Mouse (Mus musculus) liver, embryonic 13.5 days (tissue): Measurements from ENCODE around the gene Gm21992. TPM values are rescaled to one million over a fixed set of nuclear protein-coding genes. Genes with fewer than 3 reads are reported as not detected.

Experiments used
- ATAC-seq: fragments of 200-750 bp; cut with Nextera tagmentation; 2 replicates; pipeline ENCODE4 v1.8.0; 2017; ENCODE audit warnings: low read depth, mild to moderate bottlenecking, moderate number of reproducible peaks, moderate library complexity
- DNase-seq: peaks from one replicate; pipeline ENCODE4 v3.0.0; 2022
- H3K27ac ChIP-seq: fragments of 300-500 bp; sonication (generic); 2 replicates; pipeline ENCODE4 v1.5.1; 2015; ENCODE audit warnings: moderate library complexity, mild to moderate bottlenecking, inconsistent platforms
- H3K27me3 ChIP-seq: fragments of 300-500 bp; sonication (generic); 2 replicates; pipeline ENCODE4 v1.6.1; 2015; ENCODE audit warnings: mild to moderate bottlenecking, inconsistent platforms
- H3K36me3 ChIP-seq: fragments of 300-500 bp; sonication (generic); 2 replicates; pipeline ENCODE4 v1.6.1; 2015; ENCODE audit warnings: mild to moderate bottlenecking, inconsistent platforms
- H3K4me1 ChIP-seq: fragments of 300-500 bp; sonication (generic); replicated peaks from 2 replicates; pipeline ENCODE4 v1.6.1; 2015; ENCODE audit warnings: inconsistent platforms
- H3K4me2 ChIP-seq: fragments of 300-500 bp; sonication (generic); 2 replicates; pipeline ENCODE4 v1.6.1; 2015; ENCODE audit warnings: inconsistent platforms, mild to moderate bottlenecking, moderate library complexity
- H3K4me3 ChIP-seq: fragments of 300-500 bp; sonication (generic); replicated peaks from 2 replicates; pipeline ENCODE4 v1.5.1; 2015; ENCODE audit warnings: mild to moderate bottlenecking, inconsistent platforms
- H3K9ac ChIP-seq: fragments of 300-500 bp; sonication (generic); 2 replicates; pipeline ENCODE4 v1.6.1; 2015; ENCODE audit warnings: mild to moderate bottlenecking, inconsistent platforms
- H3K9me3 ChIP-seq: fragments of 300-500 bp; sonication (generic); replicated peaks from 2 replicates; pipeline ENCODE4 v1.6.1; 2016; ENCODE audit warnings: inconsistent platforms
- WGBS: fragments of 180-500 bp; shearing (Covaris S2); methylation state at CpG from one replicate; pipeline ENCODE4 v1.1.7; 2015; ENCODE audit not compliant: insufficient replicate concordance; 5-methylcytosine and 5-hydroxymethylcytosine counted together
- polyA plus RNA-seq: library from polyadenylated mRNA; unstranded; fragments of >200 nt; fragmentation: Nextera tagmentation; extraction: Ambion mirVana; gene quantifications from 2 replicates; pipeline ENCODE4 v1.2.1, GENCODE M21; 2015

The Gm21992 gene
- polyA plus RNA-seq, 1 experiment from 2014 or later = 18.5 TPM

- H3K9me3 ChIP-seq = no peaks in the 10 kb centered on the region
- H3K27me3 ChIP-seq = no peaks in the 10 kb centered on the region
- H3K27ac ChIP-seq = no peak overlapping the region
- H3K9ac ChIP-seq = no peak overlapping the region
- 78% methylated on average over 10 of the region's 10 CpGs for WGBS
- no peak overlapping the region for H3K4me2 ChIP-seq
- no peaks in the 10 kb centered on the region for H3K36me3 ChIP-seq
- ATAC-seq = no peak
- no peak for DNase-seq
- H3K4me3 ChIP-seq = no peak overlapping the region
- no peaks in the 10 kb centered on the region; the same call in 1 of the 2 replicates for H3K4me1 ChIP-seq
Measured at GRCm38 (mm10) chr19:4748493-4748892, 62.9 kb downstream of the Gm21992 start.

- H3K4me3 ChIP-seq = no peak overlapping the region
- no peaks in the 10 kb centered on the region for H3K9me3 ChIP-seq
- ATAC-seq = no peak
- DNase-seq = no peak
- H3K27ac ChIP-seq = no peak overlapping the region
- H3K27me3 ChIP-seq = no peaks in the 10 kb centered on the region
- no peak overlapping the region for H3K4me2 ChIP-seq
- no peaks in the 10 kb centered on the region for H3K36me3 ChIP-seq
- WGBS = 81% methylated on average over 9 of the region's 9 CpGs
- H3K4me1 ChIP-seq = no peaks in the 10 kb centered on the region; the same call in 1 of the 2 replicates
- H3K9ac ChIP-seq = no peak overlapping the region
Measured at GRCm38 (mm10) chr19:4747631-4748312, 63.6 kb downstream of the Gm21992 start.

- H3K27me3 ChIP-seq = no peaks in the 10 kb centered on the region
- H3K9me3 ChIP-seq = no peaks in the 10 kb centered on the region
- no peak overlapping the region for H3K27ac ChIP-seq
- ATAC-seq = no peak
- no peak for DNase-seq
- no peak overlapping the region for H3K9ac ChIP-seq
- no peak overlapping the region for H3K4me2 ChIP-seq
- no peaks in the 10 kb centered on the region; the same call in 1 of the 2 replicates for H3K4me1 ChIP-seq
- no peaks in the 10 kb centered on the region for H3K36me3 ChIP-seq
- no peak overlapping the region for H3K4me3 ChIP-seq
- 80% methylated on average over 14 of the region's 14 CpGs for whole genome bisulfite sequencing
Measured at GRCm38 (mm10) chr19:4746611-4747010, 64.8 kb downstream of the Gm21992 start.

GRCm38 (mm10) chr19:4745681-4746080 lies 65.7 kb downstream of the Gm21992 start:
- Histone ChIP-seq H3K27me3 (no peaks in the 10 kb centered on the region), H3K4me2 (no peak overlapping the region), H3K27ac (no peak overlapping the region), H3K36me3 (no peaks in the 10 kb centered on the region), H3K4me1 (no peaks in the 10 kb centered on the region; the same call in 1 of the 2 replicates), H3K9me3 (no peaks in the 10 kb centered on the region), H3K4me3 (no peak overlapping the region), H3K9ac (no peak overlapping the region)
- DNase-seq = no peak
- WGBS = 82% methylated on average over 10 of the region's 10 CpGs
- ATAC-seq = no peak

- no peak overlapping the region for H3K4me2 ChIP-seq
- H3K27ac ChIP-seq = no peak overlapping the region
- ATAC-seq = no peak
- no peak overlapping the region for H3K9ac ChIP-seq
- H3K36me3 ChIP-seq = no peaks in the 10 kb centered on the region
- no peak overlapping the region for H3K4me3 ChIP-seq
- no peaks in the 10 kb centered on the region for H3K27me3 ChIP-seq
- 69% methylated on average over 9 of the region's 9 CpGs for WGBS
- H3K9me3 ChIP-seq = no peaks in the 10 kb centered on the region
- no peaks in the 10 kb centered on the region; the same call in 1 of the 2 replicates for H3K4me1 ChIP-seq
- DNase-seq = no peak
Measured at GRCm38 (mm10) chr19:4745057-4745456, 66.4 kb downstream of the Gm21992 start.

GRCm38 (mm10) chr19:4744026-4744425 lies 67.4 kb downstream of the Gm21992 start:
- DNase-seq = no peak
- Histone ChIP-seq H3K4me3 (no peak overlapping the region), H3K27me3 (no peaks in the 10 kb centered on the region), H3K36me3 (no peaks in the 10 kb centered on the region), H3K4me1 (no peaks in the 10 kb centered on the region; the same call in 1 of the 2 replicates), H3K4me2 (no peak overlapping the region), H3K9ac (no peak overlapping the region), H3K9me3 (no peaks in the 10 kb centered on the region), H3K27ac (no peak overlapping the region)
- WGBS = 74% methylated on average over 14 of the region's 14 CpGs
- no peak for ATAC-seq

GRCm38 (mm10) chr19:4743524-4743923 lies 67.9 kb downstream of the Gm21992 start:
- Histone ChIP-seq H3K4me1 (no peaks in the 10 kb centered on the region; the same call in 1 of the 2 replicates), H3K36me3 (no peaks in the 10 kb centered on the region), H3K9me3 (no peaks in the 10 kb centered on the region), H3K9ac (no peak overlapping the region), H3K27ac (no peak overlapping the region), H3K4me3 (no peak overlapping the region), H3K27me3 (no peaks in the 10 kb centered on the region), H3K4me2 (no peak overlapping the region)
- ATAC-seq = no peak
- 38% methylated on average over 5 of the region's 5 CpGs for WGBS
- no peak for DNase-seq

- H3K27me3 ChIP-seq = no peaks in the 10 kb centered on the region
- WGBS = 79% methylated on average over 6 of the region's 6 CpGs
- H3K9ac ChIP-seq = no peak overlapping the region
Measured at GRCm38 (mm10) chr19:4742229-4742628, 69.2 kb downstream of the Gm21992 start.

GRCm38 (mm10) chr19:4741482-4741881 lies 69.9 kb downstream of the Gm21992 start:
- H3K36me3 ChIP-seq = no peaks in the 10 kb centered on the region
- H3K27ac ChIP-seq = no peak overlapping the region
- no peak overlapping the region for H3K4me3 ChIP-seq
- no peaks in the 10 kb centered on the region for H3K27me3 ChIP-seq
- ATAC-seq (no peak), DNase-seq (no peak)
- no peak overlapping the region for H3K9ac ChIP-seq
- H3K9me3 ChIP-seq = no peaks in the 10 kb centered on the region
- H3K4me2 ChIP-seq = no peak overlapping the region
- no peaks in the 10 kb centered on the region; the same call in 1 of the 2 replicates for H3K4me1 ChIP-seq
- WGBS = 71% methylated on average over 10 of the region's 10 CpGs

More at GRCm38 (mm10) chr19:4742229-4742628, 69.2 kb downstream of the Gm21992 start:
- DNase-seq = no peak
- Histone ChIP-seq H3K4me1 (no peaks in the 10 kb centered on the region; the same call in 1 of the 2 replicates), H3K9me3 (no peaks in the 10 kb centered on the region), H3K4me2 (no peak overlapping the region), H3K4me3 (no peak overlapping the region), H3K27ac (no peak overlapping the region), H3K36me3 (no peaks in the 10 kb centered on the region)
- no peak for ATAC-seq

- 71% methylated on average over 5 of the region's 5 CpGs for WGBS
- Histone ChIP-seq H3K4me2 (no peak overlapping the region), H3K4me1 (no peaks in the 10 kb centered on the region), H3K9me3 (no peaks in the 10 kb centered on the region), H3K27ac (no peak overlapping the region), H3K36me3 (no peaks in the 10 kb centered on the region), H3K9ac (no peak overlapping the region), H3K27me3 (no peaks in the 10 kb centered on the region), H3K4me3 (no peak overlapping the region)
- DNase-seq (no peak), ATAC-seq (no peak)
Measured at GRCm38 (mm10) chr19:4739762-4740161, 71.7 kb downstream of the Gm21992 start.

GRCm38 (mm10) chr19:4739053-4739452 lies 72.4 kb downstream of the Gm21992 start:
- Histone ChIP-seq H3K4me1 (no peaks in the 10 kb centered on the region), H3K4me2 (no peak overlapping the region), H3K27me3 (no peaks in the 10 kb centered on the region), H3K9ac (no peak overlapping the region), H3K36me3 (no peaks in the 10 kb centered on the region), H3K27ac (no peak overlapping the region), H3K4me3 (no peak overlapping the region), H3K9me3 (no peaks in the 10 kb centered on the region)
- 81% methylated on average over 11 of the region's 11 CpGs for WGBS
- ATAC-seq (no peak), DNase-seq (no peak)

GRCm38 (mm10) chr19:4737866-4738265 lies 73.5 kb downstream of the Gm21992 start:
- Histone ChIP-seq H3K9ac (no peak overlapping the region), H3K4me3 (no peak overlapping the region), H3K9me3 (no peaks in the 10 kb centered on the region), H3K36me3 (no peaks in the 10 kb centered on the region), H3K4me1 (no peaks in the 10 kb centered on the region), H3K27me3 (no peaks in the 10 kb centered on the region), H3K27ac (no peak overlapping the region), H3K4me2 (no peak overlapping the region)
- WGBS = 71% methylated on average over 13 of the region's 13 CpGs
- DNase-seq (no peak), ATAC-seq (no peak)
